Mouse (Mus musculus) layer of hippocampus, postnatal 10 days (tissue): ENCODE measurements around the gene C330007P06Rik. TPM values are rescaled to one million over a fixed set of nuclear protein-coding genes. Genes with fewer than 3 reads are reported as not detected.

Experiments used
- DNase-seq, 2 experiments: peaks; one replicate each; pipeline ENCODE4 v3.0.0; 2021; ENCODE audit warnings: low spot score in 2 of 2
- total RNA-seq, 2 experiments: library from RNA; stranded (reverse); gene quantifications; 2 replicates each; pipeline ENCODE4 v1.2.3; 2021

C330007P06Rik gene
- total RNA-seq, 2 experiments from 2014 or later: 31.5 to 32.3 TPM

DNA sequence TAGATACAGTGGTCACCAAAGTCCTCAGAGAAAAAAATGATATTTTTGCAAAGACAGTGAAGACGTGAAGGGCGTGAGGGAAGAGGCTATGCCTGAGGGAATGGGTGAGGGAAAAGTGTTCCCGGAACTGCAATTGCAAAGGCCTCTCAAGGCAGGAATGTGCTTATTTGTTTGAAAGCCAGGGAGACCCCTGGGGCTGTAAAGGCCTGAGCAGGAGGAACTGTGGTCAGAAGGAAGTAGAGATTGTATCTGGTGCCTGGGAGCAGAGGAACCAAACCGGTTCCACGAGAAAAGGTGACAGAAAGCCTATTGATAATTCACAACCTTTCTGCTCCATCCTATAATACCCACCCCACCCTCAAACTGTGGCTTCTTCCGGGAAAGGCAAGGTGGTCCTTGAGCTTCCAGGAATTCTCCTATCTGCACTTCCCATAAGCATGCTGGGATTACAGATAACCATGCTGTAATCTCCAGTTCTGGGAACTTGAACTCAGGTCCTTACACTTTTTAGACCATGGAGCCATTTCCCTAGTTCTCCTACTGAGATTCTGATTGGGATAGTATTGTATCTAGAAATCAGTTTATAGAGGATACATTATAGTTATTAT, 36.7 kb downstream of the C330007P06Rik start:
- no peak for DNase-seq

- DNase-seq: peak; percentile 80
Measured at GRCm38 (mm10) chrX:36833397-36834084, 40.4 kb downstream of the C330007P06Rik start.

GRCm38 (mm10) chrX:36831632-36832031, 42.3 kb downstream of the C330007P06Rik start:
- DNase-seq: no peak

DNA sequence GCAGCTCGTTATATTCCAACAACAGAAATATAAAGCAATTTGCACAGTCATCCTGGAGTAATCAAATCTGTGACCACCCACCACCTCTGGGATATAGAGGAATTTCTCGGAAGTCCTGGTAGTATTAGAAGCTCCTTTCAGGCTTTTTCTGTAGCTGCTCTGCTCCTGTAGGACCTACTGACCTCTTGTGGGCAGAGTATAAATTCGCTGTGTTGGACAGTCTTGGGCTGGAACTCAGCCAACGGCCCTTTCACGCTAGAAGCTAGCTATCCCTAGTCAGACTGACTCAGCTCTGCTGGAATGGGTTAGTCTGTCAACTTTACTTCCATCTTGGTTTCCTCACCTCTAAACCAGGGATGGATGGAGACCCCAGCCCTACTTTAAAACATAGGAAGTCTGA, 43.6 kb downstream of the C330007P06Rik start:
- no peak for DNase-seq

DNA sequence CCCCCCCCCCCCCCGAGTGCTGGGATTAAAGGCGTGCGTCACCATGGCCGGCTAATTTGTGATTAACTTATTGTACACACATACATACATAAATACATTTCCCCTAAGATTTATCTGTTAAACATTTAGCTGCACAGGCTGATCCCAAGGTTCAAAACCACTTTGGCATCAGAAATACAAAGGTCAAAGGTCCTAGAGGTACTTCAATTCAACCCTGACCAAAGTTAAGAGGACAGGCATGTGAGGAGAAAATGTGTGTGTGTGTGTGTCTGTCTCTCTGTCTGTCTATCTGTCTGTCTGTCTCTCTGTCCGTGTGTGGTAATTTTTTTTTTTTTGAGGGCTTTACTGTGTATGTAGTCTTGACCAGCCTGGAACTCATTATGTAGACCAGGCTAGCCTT, 47.0 kb downstream of the C330007P06Rik start:
- DNase-seq: no peak

GRCm38 (mm10) chrX:36825032-36825431, 48.9 kb downstream of the C330007P06Rik start:
- no peak for DNase-seq

GRCm38 (mm10) chrX:36823932-36824711, 49.8 kb downstream of the C330007P06Rik start:
- DNase-seq: no peak

GRCm38 (mm10) chrX:36820201-36820600, 53.7 kb downstream of the C330007P06Rik start:
- peak; percentile 33 to 48 for DNase-seq

GRCm38 (mm10) chrX:36819575-36819974, 54.3 kb downstream of the C330007P06Rik start:
- DNase-seq: no peak

GRCm38 (mm10) chrX:36816953-36817441, 56.9 kb downstream of the C330007P06Rik start:
- no peak for DNase-seq

DNA sequence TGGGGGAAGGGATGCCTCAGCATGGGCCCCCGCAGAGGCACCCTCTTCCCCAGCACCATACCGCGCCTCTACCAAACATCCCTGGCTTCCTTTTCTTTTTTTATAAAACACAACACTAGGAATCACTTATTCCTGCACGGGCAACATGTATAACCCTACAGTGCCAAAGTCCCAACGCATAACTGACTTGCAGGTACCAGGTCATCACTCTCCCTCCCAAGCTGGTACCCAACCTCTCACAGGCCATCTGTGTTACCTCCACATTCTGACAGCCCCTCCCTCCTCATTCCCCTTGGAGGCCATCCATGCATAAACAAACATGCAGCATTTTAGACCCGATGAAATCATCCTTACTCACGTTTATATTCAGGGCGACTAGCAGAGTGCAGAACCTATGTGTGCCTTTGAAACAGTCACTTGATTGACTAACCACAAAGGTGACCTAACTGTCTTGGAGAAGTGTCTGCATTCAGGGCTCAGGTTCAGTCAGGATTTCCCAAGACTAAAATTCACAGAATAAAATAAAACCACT, 57.5 kb downstream of the C330007P06Rik start:
- DNase-seq: no peak

GRCm38 (mm10) chrX:36815439-36815838, 58.5 kb downstream of the C330007P06Rik start:
- no peak for DNase-seq

DNA sequence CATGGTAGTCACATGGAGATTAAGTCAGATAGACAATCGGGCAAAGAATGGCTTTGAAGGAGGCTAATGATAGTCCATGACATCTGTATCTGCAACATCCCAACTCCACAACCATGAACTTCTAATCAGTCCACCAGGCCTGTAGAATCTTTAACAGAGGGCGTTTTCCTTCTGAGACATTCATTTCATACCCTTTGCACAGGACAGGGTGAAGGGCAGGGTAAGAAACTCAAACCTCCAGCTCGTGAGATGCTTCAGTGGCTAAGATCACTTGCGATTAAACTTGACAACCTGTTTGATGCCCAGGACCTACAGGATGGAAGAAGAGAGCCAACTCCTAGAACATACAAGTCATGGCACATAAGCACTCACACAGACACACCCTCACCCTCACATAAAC, 58.9 kb downstream of the C330007P06Rik start:
- no peak for DNase-seq

DNA sequence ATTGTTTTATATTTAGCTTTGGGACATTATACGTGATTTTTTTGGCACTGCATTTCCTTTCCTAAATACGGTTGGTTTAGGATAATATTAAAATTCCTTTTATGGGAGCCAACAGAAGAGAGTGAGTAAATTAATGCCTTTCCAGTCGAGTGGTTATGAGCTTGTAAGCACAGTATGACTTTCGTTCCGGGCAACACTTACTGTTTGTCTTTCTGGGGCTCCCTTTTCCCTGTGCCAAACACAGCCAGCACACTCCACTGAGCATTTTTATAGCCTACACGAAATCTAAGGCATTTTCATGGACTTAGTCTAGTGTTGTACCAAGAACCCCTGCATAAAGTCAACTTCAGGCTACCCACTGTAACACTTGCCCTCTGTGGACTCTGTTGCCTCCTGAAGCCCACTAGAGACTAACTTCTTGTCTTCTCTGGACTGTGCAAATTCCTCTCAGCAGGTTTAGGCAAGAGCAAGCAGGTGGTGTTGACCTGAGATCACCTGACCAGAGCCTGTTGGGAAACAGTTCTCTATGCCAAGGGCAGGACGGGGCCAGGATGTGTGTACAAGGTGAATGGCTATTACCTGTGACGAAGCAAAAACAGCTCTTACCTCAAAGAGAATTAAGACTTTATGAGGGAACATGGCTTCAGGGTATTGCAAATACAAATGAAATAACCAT, 59.6 kb downstream of the C330007P06Rik start:
- no peak for DNase-seq

DNA sequence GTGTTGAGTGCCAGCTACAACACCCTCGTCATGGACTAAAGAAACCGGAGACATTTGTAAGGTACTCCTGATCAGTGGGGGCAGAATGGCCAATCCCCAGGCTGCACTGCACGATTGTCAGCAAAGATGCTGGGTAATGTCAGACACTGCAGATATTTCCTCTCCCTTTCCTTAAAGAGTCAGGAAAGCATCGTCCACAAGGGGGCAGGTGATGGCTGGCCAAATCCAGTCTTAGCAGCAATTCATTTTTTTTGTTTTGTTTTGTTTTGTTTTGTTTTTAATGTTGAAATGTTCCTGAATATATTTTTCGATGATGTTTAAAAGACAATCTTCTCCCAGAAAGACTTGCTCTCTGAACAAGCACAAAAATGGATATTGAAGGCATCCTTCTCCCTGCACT, 62.5 kb downstream of the C330007P06Rik start:
- DNase-seq: no peak

DNA sequence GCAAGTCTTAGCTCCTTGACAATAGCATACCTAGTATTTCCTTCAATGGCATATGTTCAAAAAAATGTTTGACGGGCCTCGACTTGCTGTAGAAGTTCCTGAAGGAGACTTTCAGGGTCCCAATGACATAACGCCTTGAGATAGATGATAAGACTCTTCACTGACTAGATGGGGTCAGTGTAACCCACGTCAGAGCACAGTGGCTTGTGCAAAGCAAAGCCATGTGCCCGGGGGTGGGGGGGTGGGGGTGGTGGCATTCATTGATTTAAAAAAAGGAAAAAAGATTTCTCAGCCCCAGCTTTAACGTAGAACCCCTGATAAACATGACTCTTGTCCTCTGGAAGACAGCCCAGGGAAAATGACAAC, 65.6 kb downstream of the C330007P06Rik start:
- DNase-seq: no peak

DNA sequence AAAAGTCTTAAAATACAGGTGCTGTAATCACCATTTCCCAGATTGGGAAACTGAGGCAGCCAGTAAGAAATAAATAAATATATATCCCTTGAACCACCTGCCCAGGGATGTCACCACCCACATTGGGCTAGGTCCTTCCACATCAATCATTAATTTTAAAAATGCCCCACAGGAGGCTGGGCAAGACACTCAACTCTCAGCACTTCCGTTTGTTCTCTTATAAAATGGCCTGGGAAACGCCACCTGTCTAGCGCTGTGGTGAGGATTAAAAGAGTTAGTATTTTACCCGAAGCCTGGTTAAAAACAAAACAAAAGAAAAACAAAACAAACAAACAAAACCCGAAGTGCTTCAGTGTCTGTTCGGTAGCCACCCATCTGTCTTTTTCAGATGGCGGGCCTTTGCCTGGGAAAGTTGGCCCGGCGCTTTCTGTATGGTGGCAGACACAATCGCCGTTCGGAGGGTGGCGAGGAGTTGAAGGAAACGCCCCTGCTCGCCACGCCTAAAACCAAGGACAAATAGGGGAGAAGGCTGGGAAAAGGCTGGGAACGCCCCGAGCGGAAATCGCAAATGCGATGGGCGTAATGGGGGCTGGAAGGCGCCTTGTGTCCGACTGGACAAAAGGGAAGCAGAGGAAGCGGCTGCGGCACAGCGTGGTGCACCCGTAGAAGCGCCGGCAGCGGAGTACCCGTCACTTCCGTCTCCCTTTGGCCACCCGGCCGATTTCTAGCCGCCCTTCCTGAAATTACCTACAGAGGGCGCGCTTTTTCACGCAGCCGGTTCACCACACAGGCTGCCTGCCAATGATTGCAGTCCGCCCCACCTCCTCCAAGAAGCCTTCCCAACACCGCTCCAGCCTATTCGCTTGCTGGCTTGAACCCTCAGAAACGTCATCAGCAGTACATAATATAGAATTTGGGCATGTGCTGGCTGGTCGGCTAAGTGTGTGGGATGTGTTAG, 66.3 kb downstream of the C330007P06Rik start:
- peak; percentile 87 to 88 for DNase-seq

DNA sequence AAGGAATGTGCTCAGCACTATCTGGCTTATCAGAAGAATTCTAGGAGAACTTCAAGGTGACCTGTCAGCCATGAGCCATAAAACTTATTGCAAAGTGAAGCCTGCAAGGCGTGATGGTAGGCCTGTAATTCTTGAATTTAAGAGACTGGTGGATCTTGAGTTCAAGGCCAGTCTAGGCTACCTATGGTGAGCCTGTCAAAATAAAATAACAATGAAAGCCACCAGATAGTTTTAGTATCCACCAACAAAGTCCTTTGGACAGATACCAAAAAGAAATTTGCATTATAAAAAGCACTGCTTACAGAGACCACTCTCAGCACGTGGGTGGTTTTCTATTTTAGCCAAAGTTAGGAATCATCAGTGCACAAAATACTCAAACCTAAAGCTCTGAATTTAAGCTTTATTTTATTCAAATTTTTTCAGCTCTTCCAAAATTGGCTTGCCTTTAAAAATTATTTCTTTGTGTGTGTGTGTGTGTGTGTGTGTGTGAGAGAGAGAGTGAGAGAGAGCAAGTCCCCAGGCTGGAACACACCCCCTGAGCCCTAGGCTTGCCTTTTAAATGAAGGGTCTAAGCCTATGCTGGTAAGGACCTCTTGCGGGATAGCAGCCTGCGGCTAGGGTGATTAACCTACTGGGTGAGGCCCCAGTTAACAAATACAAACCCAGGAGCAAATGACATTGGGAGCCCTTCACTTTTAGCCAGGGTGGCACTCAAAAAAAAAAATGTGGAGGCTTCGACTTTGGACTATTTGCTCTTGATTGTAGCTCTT, 68.3 kb downstream of the C330007P06Rik start:
- no peak for DNase-seq

DNA sequence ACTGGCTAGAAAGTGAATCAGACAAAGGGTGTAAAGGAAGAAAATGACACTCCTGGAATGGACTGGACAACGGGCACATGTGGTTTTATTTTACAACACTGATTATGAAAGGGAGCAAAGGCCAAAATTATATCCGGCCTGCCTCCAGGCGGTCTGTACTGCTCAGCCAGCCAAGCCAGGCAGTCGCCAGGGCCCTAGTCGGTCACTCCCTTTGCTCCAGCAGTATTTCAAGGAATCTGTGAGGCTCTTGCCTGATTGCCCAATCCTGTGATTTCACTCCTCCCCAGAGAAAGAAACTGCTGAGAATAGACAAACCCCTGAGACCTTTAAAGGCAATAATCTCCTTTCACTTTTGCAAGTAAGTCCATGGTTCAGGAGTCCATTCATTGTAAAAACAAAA, 69.7 kb downstream of the C330007P06Rik start:
- no peak for DNase-seq
